Mouse (Mus musculus) ES-Bruce4 (cell line): Measurements from ENCODE around the gene Gm4131. TPM values are rescaled to one million over a fixed set of nuclear protein-coding genes. Genes with fewer than 3 reads are reported as not detected.

Experiments
- H3K27ac ChIP-seq: 2 replicates; pipeline ENCODE4 v1.5.1; 2012; ENCODE audit warnings: low read length, inconsistent platforms; ENCODE audit not compliant: insufficient read depth
- H3K27me3 ChIP-seq: 2 replicates; pipeline ENCODE4 v1.6.1; 2012; ENCODE audit warnings: mild to moderate bottlenecking, low read length, inconsistent platforms; ENCODE audit not compliant: control insufficient read depth, poor library complexity, insufficient read depth, severe bottlenecking
- H3K36me3 ChIP-seq: 2 replicates; pipeline ENCODE4 v1.6.1; 2012; ENCODE audit warnings: inconsistent platforms, mild to moderate bottlenecking, low read length, moderate library complexity; ENCODE audit not compliant: control insufficient read depth, poor library complexity, insufficient read depth, severe bottlenecking
- H3K4me1 ChIP-seq: one replicate; pipeline ENCODE4 v1.8.1; 2011; ENCODE audit warnings: low read length; ENCODE audit not compliant: control insufficient read depth, insufficient read depth
- H3K4me3 ChIP-seq: 2 replicates; pipeline ENCODE4 v1.5.1; 2011; ENCODE audit warnings: low read depth, mild to moderate bottlenecking, low read length
- H3K9ac ChIP-seq: 2 replicates; pipeline ENCODE4 v1.6.1; 2012; ENCODE audit warnings: low read depth, mild to moderate bottlenecking, inconsistent platforms; ENCODE audit not compliant: poor library complexity, severe bottlenecking
- H3K9me3 ChIP-seq: replicated peaks from 2 replicates; pipeline ENCODE4 v1.6.1; 2012; ENCODE audit warnings: mild to moderate bottlenecking, low read length, inconsistent platforms; ENCODE audit not compliant: control insufficient read depth, poor library complexity, insufficient read depth, severe bottlenecking
- CTCF ChIP-seq: IDR thresholded peaks from one replicate; pipeline ENCODE4 v1.8.1; 2011; ENCODE audit warnings: low read depth, low read length
- EP300 ChIP-seq: IDR thresholded peaks from 2 replicates; pipeline ENCODE4 v1.6.1; 2011; ENCODE audit warnings: low read depth, low read length; ENCODE audit not compliant: insufficient read depth
- POLR2A ChIP-seq: IDR thresholded peaks from one replicate; pipeline ENCODE4 v1.8.1; 2011; ENCODE audit warnings: low read length; ENCODE audit not compliant: insufficient read depth
- polyA plus RNA-seq: library from polyadenylated mRNA; stranded (reverse); fragments of >200 nt; gene quantifications from 2 replicates; pipeline ENCODE4 v1.2.4, GENCODE M21; 2011; ENCODE audit warnings: low read depth; ENCODE audit not compliant: missing spikeins, insufficient read depth, insufficient read length

Gene Gm4131
- polyA plus RNA-seq, 1 experiment, result not detected

DNA sequence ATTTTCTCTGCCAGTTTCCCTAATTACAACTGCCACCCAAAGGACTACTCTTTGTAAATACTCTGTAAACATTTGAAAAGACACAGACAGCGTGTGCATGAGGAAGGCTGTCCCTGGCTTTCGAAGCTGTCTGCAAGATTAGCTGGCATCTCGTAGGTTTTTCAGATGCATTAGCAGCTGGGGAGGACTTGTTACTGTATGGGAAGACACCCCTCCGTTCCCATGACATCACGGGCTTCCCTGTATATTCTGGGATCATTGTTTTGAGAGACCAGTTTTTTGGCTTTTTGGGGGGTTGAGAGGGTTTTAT is 111.2 kb downstream of the Gm4131 start:
- no peaks in the 10 kb centered on the region for H3K9me3 ChIP-seq

DNA sequence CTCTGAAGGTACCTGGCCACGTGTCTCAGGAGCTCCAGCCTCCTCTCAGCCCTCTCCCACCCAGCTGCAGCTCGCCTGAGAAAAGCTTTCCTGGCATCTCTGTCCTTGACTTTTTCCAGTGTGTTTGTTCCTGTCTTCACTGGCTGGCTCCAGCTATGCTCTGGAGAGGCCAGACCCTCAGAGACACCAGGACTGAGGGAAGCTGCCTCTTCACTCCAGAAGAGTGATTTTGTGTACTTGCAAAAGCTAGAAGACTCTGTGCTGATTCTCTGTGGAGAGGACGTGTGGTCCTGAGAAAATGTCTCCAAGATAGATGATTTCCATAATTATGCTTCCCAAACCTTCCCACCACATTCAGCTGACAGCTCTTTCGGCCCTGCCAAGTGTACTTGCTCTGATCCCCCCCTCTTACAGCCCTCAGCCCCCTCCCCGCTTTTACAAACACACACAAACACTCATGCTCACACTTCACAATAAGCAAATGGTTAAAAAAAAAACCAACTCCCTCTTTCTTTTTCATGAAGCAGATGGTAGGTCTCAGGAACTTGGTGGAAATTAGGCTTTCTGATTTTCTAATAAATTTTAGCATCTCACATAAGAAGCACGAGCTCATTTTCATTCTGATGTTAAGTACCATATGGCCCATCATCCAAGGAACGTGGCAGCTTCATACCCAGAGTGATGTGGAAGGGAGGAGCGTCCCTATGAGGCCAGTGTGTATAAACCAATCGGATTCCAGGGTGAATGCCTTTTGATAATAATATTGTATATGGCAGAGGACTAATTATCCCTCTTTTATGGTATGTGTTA is 111.8 kb downstream of the Gm4131 start:
- Histone ChIP-seq H3K27ac (no peak overlapping the region), H3K4me3 (no peak overlapping the region), H3K36me3 (no peaks in the 10 kb centered on the region), H3K9me3 (no peaks in the 10 kb centered on the region), H3K9ac (no peak overlapping the region), H3K4me1 (no peaks in the 10 kb centered on the region), H3K27me3 (no peaks in the 10 kb centered on the region)
- TF ChIP-seq CTCF, result no peak

More for the DNA sequence above, 111.2 kb downstream of the Gm4131 start:
- H3K27ac ChIP-seq, result no peak overlapping the region
- H3K4me1 ChIP-seq, result no peaks in the 10 kb centered on the region
- H3K9ac ChIP-seq, result no peak overlapping the region
- no peaks in the 10 kb centered on the region for H3K27me3 ChIP-seq
- H3K36me3 ChIP-seq, result no peaks in the 10 kb centered on the region
- no peak overlapping the region for H3K4me3 ChIP-seq
- TF ChIP-seq EP300 (no peak), CTCF (no peak), POLR2A (no peak)

DNA sequence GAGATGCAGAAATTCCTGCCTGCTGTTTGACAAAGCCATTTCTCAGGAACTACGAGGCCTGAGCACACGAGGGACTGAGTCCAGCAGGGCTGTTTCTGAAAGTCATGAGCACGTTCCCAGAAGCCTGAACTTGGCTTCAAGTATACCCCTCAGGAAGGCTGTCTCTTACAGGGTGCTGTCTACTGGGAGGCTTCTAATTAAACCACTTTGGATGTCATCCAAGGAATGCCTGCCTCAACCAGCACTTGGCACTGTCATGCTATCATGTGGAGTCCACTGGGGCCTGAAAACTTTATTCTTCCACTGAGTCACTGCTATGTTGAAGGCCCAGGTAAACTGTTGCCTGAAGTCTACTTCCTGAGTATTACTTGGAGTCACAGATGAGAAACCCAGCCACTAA is 112.6 kb downstream of the Gm4131 start:
- Histone ChIP-seq H3K4me3 (no peak overlapping the region), H3K27ac (no peak overlapping the region), H3K4me1 (no peaks in the 10 kb centered on the region), H3K27me3 (no peaks in the 10 kb centered on the region), H3K9me3 (no peaks in the 10 kb centered on the region), H3K9ac (no peak overlapping the region), H3K36me3 (no peaks in the 10 kb centered on the region)
- TF ChIP-seq POLR2A (no peak), EP300 (no peak), CTCF (no peak)

DNA sequence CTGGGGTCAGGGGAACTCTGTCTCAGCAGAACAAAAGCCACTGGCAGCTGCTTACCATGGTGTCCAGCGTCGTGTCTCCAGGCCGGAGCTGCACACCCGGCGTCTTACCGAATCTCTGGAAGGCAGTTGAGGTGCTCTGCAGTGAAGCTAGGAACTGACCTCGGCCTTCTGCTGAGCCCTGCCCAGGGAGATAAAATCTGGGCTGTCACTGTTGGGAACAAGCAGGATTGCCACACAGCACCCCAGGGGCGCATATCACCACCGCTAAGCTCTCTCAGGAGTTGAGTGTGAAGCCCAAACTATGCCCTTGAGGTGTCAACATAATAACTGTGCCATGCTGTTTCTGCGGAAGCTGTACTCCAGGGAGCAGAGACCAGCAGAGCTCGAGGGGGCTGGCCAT is 113.4 kb downstream of the Gm4131 start:
- H3K27ac ChIP-seq, result no peak overlapping the region
- TF ChIP-seq POLR2A (no peak), EP300 (no peak), CTCF (no peak)

DNA sequence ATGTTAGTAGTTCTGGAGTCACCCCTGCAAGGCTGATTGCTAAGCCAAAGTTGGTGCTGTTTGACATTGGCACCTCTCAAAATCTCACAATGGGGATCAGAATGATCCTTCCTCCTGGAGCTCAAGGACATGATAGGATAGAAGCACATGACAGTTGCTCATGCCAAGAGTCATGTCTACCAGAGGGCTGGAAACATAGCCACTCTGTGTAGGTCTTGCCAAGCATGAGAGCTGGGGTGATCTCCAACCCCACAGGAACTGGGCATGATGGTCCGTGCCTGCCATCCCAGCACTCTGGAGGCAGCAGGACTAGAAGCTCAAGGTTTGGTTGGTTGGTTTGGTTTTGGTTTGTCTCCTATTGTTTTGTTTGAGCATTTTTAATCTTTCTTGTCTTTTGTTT is 116.0 kb downstream of the Gm4131 start:
- no peaks in the 10 kb centered on the region for H3K4me1 ChIP-seq
- no peak overlapping the region for H3K9ac ChIP-seq
- no peak overlapping the region for H3K27ac ChIP-seq
- H3K27me3 ChIP-seq, result no peaks in the 10 kb centered on the region
- no peak overlapping the region for H3K4me3 ChIP-seq
- TF ChIP-seq CTCF, result no peak
- no peak for TF ChIP-seq POLR2A
- no peak for TF ChIP-seq EP300
- H3K36me3 ChIP-seq, result no peaks in the 10 kb centered on the region
- H3K9me3 ChIP-seq, result no peaks in the 10 kb centered on the region

More for the DNA sequence above, 113.4 kb downstream of the Gm4131 start:
- H3K27me3 ChIP-seq, result no peaks in the 10 kb centered on the region
- no peak overlapping the region for H3K4me3 ChIP-seq
- H3K9ac ChIP-seq, result no peak overlapping the region
- no peaks in the 10 kb centered on the region for H3K9me3 ChIP-seq
- H3K4me1 ChIP-seq, result no peaks in the 10 kb centered on the region
- H3K36me3 ChIP-seq, result no peaks in the 10 kb centered on the region

DNA sequence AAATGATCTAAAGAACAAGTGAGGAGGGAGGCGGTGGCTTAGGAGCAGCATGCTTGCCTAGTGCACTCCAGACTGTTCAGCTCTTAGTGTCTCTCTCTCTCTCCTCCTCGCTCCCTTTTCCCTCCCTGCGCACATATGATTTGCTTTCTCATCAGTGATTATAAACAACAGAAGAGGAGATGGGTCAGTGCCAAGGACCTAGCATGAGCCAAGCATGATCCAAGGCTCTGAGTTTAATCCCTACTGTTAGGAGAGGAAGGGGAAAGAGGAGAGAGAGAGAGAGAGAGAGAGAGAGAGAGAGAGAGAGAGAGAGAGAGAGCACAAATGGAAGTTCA is 119.5 kb downstream of the Gm4131 start:
- H3K4me1 ChIP-seq, result no peaks in the 10 kb centered on the region
- TF ChIP-seq POLR2A (no peak), EP300 (no peak), CTCF (no peak)
- no peak overlapping the region for H3K4me3 ChIP-seq

More for the DNA sequence above, 119.5 kb downstream of the Gm4131 start:
- H3K9me3 ChIP-seq, result no peaks in the 10 kb centered on the region
- H3K27me3 ChIP-seq, result no peaks in the 10 kb centered on the region
- H3K36me3 ChIP-seq, result no peaks in the 10 kb centered on the region
- no peak overlapping the region for H3K9ac ChIP-seq
- H3K27ac ChIP-seq, result no peak overlapping the region
